Mouse (Mus musculus) thymus, postnatal 36 days (tissue): ENCODE measurements at regions not wholly inside any gene's neighbourhood (a gene's known extent, or its start where the extent isn't known, plus 50 kb on each side); places are given as distances from the start of the nearest gene placed in this dataset.

Experiments
- DNase-seq, 2 experiments: peaks; one replicate each; pipeline ENCODE4 v3.0.0; 2022; ENCODE audit warnings: mixed read lengths in 2 of 2

DNA sequence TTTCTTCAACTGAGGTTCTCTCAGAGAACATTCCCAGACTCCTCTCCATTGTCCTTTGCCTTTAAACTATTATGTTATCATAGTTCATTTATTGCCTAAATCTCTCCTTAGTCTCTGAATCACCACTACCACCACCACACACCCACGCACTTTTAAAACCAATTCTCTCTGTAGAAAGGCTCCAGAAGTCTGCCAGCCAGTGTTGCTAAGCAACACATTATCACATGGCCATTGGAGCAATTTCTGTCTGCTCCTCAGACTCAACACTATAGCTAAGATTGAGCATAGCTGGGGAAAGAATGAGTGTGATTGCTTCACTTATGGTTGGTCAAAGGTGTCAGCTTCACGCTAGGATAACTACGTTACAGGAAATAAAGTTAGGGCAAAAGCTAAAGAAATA lies 59.3 kb downstream of the Trap1a start:
- no peak for DNase-seq

DNA sequence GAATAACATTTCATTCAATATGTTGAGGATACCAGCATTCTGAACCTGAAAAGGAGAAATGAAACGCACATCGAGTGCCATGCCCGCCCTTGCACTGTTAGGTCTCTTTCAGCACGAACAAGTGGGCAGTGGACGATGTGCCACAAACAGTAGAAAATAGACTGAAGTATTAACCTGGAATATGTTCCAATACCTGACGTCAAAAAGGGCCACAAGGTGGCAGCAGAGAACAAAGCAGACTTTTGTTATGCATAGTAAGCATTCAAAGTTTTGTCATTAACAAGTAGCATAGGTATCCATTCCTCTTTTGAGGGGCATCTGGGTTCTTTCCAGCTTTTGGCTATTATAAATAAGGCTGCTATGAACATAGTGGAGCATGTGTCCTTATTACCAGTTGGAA lies 63.5 kb upstream of the D330045A20Rik start:
- DNase-seq = peak; percentile 12 to 25

DNA sequence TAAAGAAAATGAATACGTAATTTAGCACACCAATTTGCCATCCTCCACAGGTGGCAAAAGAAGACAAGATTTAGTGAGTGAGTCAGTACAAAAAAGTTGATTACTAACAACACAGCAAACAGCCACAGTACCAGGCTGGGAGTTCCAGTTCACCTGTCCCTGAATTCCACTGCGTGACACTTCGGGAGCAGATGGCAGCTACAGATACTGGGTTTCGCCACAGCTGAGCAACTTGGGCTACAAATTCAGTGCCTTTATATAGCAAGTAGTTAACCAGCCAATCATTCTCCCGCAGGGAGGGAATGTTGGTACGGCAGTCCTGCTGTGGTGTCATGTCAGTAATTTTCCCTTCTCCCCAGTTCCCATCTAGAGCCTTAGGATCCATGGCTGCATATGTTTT lies 60.3 kb upstream of the D330045A20Rik start:
- DNase-seq = no peak

DNA sequence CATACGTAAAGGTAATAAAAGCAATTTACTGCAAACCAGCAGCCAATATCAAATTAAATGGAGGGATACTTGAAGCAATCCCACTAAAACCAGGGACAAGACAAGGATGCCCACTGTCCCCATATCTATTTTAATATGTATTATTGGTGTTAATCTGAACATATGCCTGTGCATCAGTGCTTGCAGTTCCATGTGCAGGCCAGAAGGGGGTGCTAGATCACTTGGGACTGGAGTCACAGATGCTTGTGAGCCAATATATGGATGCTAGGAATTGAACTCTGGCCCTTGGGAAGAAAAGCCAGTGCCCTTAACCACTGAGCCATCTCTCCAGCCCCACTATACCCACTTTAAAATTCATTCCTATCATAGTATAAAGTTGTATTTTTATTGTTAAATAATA lies 55.9 kb upstream of the D330045A20Rik start:
- no peak for DNase-seq
